Mouse (Mus musculus) small intestine, adult 2 months (tissue): ENCODE results near the gene Glt28d2.
A peak's percentile ranks its signal among the peaks of the same experiment; 100 is the strongest.

Experiments
- CTCF ChIP-seq: fragments of 200-500 bp; IDR thresholded peaks from 2 replicates; pipeline ENCODE4 v1.5.1; 2012; ENCODE audit warnings: low read depth, mild to moderate bottlenecking, control low read depth, inconsistent platforms, low read length, moderate library complexity, mixed read lengths; ENCODE audit not compliant: insufficient replicate concordance, insufficient read length; ENCODE audit errors: extremely low read depth
- POLR2A ChIP-seq: fragments of 200-500 bp; IDR thresholded peaks from 2 replicates; pipeline ENCODE4 v1.6.1; 2012; ENCODE audit warnings: low read depth, mild to moderate bottlenecking, control low read depth, inconsistent platforms, low read length, moderate library complexity

DNA sequence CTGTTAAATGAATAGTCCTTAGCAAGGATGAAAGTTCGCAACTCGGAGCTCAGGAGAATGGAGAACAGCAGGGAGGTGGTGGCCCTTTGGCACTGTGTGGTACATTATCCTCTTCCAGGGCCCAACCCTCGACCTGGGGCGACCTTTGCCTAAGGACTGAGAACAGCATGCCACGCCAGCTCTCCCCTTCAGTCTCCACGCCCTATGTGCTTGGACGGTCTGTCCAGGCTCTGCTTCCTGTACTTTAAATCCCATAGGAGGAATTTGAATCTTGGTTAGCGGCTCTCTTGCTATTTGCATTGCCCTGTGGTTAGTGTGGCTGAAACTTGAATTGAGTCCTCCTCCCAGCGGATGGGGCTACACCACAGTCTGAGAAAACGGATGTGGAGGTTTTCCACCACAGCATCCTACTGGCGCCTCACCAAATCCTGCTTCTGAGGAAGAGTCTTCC, 930 bp upstream of the Glt28d2 start:
- TF ChIP-seq CTCF, result peak; percentile 10; the same call in 1 of the 2 replicates
- peak; percentile 57; the same call in 1 of the 2 replicates for TF ChIP-seq POLR2A
